In the genomic region with DNA sequence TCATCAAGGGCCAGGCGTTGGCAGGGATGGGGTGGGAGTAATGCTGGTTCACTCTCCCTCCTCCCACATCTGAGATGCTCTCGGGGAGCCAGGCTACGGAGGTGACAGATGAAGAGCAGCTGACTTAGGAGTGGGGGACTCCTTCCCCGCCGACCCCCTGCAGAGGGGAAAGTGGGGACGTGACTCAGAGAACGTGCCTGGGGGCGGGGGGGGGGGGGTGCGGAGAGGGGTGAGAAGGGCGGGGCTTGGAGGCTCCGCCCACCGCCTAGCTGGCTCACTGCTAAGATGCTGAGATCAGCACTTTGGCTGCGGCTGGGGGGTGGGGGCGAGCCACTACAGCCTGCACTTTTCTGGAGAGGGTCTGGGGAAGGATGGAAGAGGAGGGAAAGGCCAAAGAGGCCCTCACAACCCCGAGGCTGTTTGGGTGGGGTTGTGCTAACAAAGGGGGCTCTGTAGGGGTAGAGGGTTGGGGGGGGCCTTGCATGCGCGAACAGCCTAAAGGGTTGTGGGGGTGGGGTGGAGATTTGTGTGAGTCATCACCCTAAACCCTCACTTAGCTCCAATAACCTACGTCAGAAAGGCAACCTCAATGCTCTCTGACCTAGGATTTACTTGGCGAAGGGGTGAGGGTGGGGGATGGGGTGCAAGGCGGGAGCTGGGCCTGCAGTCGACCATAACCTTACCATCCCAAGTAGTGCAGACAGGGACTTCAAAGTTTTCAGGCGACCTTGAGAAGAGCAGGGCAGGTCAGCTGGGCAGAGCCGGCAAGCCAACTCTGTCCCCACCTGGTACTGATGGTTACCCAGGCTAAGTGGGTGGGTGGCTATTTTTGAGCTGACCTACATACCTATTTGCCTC, we compare ENCODE assay signal across 8 mouse cellular contexts. TPM values are rescaled to one million over a fixed set of nuclear protein-coding genes. Genes with fewer than 3 reads are reported as not detected.
DNase-seq lines count a peak whose midpoint lies in the region; ATAC-seq and TF ChIP-seq lines count a peak whose summit lies in the region.

No protein-coding gene starts in this region.

- no peaks in the 10 kb centered on the region for H3K9me3 ChIP-seq in lung, postnatal 0 days (ENCODE audit: low read length)
- no peaks in the 10 kb centered on the region for H3K9me3 ChIP-seq in embryonic facial prominence, embryonic 15.5 days (replicated peaks)
- 0 out of 2 replicates have a peak, but pooled peaks cover 3% of the 10 kb centered on the region for H3K9me3 ChIP-seq in intestine, embryonic 14.5 days (ENCODE audit: control insufficient read depth, low read length)

- TF ChIP-seq CTCF in lung, postnatal 0 days (IDR thresholded peaks at IDR 0.05), result no peak

- H3K4me3 ChIP-seq in lung, postnatal 0 days (ENCODE audit: low read depth, low read length), result no peak overlapping the region
- H3K4me3 ChIP-seq in embryonic facial prominence, embryonic 15.5 days (replicated peaks), result peak overlapping the region; percentile 15; the same call in 1 of the 2 replicates
- H3K4me3 ChIP-seq in intestine, embryonic 14.5 days (ENCODE audit: low read depth, low read length), result no peak overlapping the region
- no peak overlapping the region for H3K4me3 ChIP-seq in myocyte

- H3K4me1 ChIP-seq in lung, postnatal 0 days (ENCODE audit: insufficient read depth, low read depth, low read length), result peaks cover 6% of the 10 kb centered on the region; the same call in 1 of the 2 replicates
- peaks cover 39% of the 10 kb centered on the region for H3K4me1 ChIP-seq in embryonic facial prominence, embryonic 15.5 days
- H3K4me1 ChIP-seq in intestine, embryonic 14.5 days (replicated peaks; ENCODE audit: control insufficient read depth, insufficient read depth, low read length), result peaks cover 19% of the 10 kb centered on the region

- no peaks in the 10 kb centered on the region for H3K27me3 ChIP-seq in lung, postnatal 0 days (replicated peaks; ENCODE audit: insufficient read depth, low read length)
- H3K27me3 ChIP-seq in embryonic facial prominence, embryonic 15.5 days, result no peaks in the 10 kb centered on the region
- H3K27me3 ChIP-seq in intestine, embryonic 14.5 days (replicated peaks; ENCODE audit: control insufficient read depth, insufficient read depth, low read length), result no peaks in the 10 kb centered on the region
- H3K27me3 ChIP-seq in myocyte (ENCODE audit: control insufficient read depth, insufficient read depth, insufficient read length), result no peaks in the 10 kb centered on the region

- TF ChIP-seq EP300 in lung, postnatal 0 days (IDR thresholded peaks at IDR 0.05), result no peak

- no peaks in the 10 kb centered on the region for H3K79me2 ChIP-seq in myocyte (ENCODE audit: control insufficient read depth, insufficient read depth)

- H3K4me2 ChIP-seq in lung, postnatal 0 days (replicated peaks; ENCODE audit: low read depth, low read length), result no peak overlapping the region
- peak overlapping the region; percentile 35 for H3K4me2 ChIP-seq in embryonic facial prominence, embryonic 15.5 days (replicated peaks)
- H3K4me2 ChIP-seq in intestine, embryonic 14.5 days (ENCODE audit: low read length), result peak overlapping the region; percentile 40
- peak overlapping the region; percentile 24 for H3K4me2 ChIP-seq in myocyte (ENCODE audit: low read depth)

- no peak overlapping the region for H3K9ac ChIP-seq in lung, postnatal 0 days (replicated peaks; ENCODE audit: low read depth)
- H3K9ac ChIP-seq in embryonic facial prominence, embryonic 15.5 days, result no peak overlapping the region
- peak overlapping the region; percentile 5; the same call in 1 of the 2 replicates for H3K9ac ChIP-seq in intestine, embryonic 14.5 days (ENCODE audit: low read length)

- peak; percentile 61 for DNase-seq in lung, postnatal 0 days (ENCODE audit: low spot score)
- no peak for DNase-seq in lung, postnatal 4 days
- peak; percentile 81 for DNase-seq in intestine, embryonic 14.5 days (ENCODE audit: low spot score)
- DNase-seq in layer of hippocampus, postnatal 25 days (ENCODE audit: extremely low spot score in 1 of 2, low spot score in 1 of 2), result no peak
- DNase-seq in urinary bladder, adult 18-20 months (ENCODE audit: low spot score in 2 of 2), result no peak

- ATAC-seq in lung, postnatal 0 days, result peak; percentile 30
- peak; percentile 80 for ATAC-seq in embryonic facial prominence, embryonic 15.5 days (ENCODE audit: insufficient number of reproducible peaks, low FRiP score, low TSS enrichment, low read depth)
- ATAC-seq in intestine, embryonic 14.5 days (replicated peaks; ENCODE audit: low FRiP score, low TSS enrichment, low read depth), result peak; percentile 70
- ATAC-seq in monocyte, adult 5-6 weeks (replicated peaks; ENCODE audit: insufficient number of reproducible peaks, low FRiP score, low TSS enrichment, poor library complexity, severe bottlenecking), result no peak

- no peaks in the 10 kb centered on the region for H3K36me3 ChIP-seq in lung, postnatal 0 days (ENCODE audit: insufficient read depth, low read length)
- no peaks in the 10 kb centered on the region for H3K36me3 ChIP-seq in embryonic facial prominence, embryonic 15.5 days
- no peaks in the 10 kb centered on the region for H3K36me3 ChIP-seq in intestine, embryonic 14.5 days (ENCODE audit: control insufficient read depth, insufficient read depth, low read length)
- no peaks in the 10 kb centered on the region for H3K36me3 ChIP-seq in myocyte (ENCODE audit: control insufficient read depth, insufficient read depth)

- 17% methylated on average over 15 of the region's 23 CpGs for WGBS in lung, postnatal 0 days
- WGBS in embryonic facial prominence, embryonic 15.5 days, result 3% methylated on average over 18 of the region's 23 CpGs
- WGBS in intestine, embryonic 14.5 days, result 5% methylated on average over 21 of the region's 23 CpGs

- no peak for TF ChIP-seq POLR2A in myocyte (IDR thresholded peaks at IDR 0.05; ENCODE audit: insufficient read length, low read depth)

- no peak overlapping the region for H3K27ac ChIP-seq in lung, postnatal 0 days (ENCODE audit: low read length)
- peak overlapping the region; percentile 96 for H3K27ac ChIP-seq in embryonic facial prominence, embryonic 15.5 days (replicated peaks)
- H3K27ac ChIP-seq in intestine, embryonic 14.5 days (ENCODE audit: low read depth), result peak overlapping the region; percentile 80

- H3ac ChIP-seq in myocyte (ENCODE audit: control insufficient read depth, insufficient read length), result no peak overlapping the region

TF ChIP-seq in myocyte, 11 proteins besides CTCF, POLR2A, EP300 and RAD21:
- TF ChIP-seq CEBPB (IDR thresholded peaks at IDR 0.05; ENCODE audit: insufficient read depth, poor library complexity, severe bottlenecking) (no peak), SRF (IDR thresholded peaks at IDR 0.05; ENCODE audit: control insufficient read depth, insufficient read length, low read depth) (no peak), REST (IDR thresholded peaks at IDR 0.05; ENCODE audit: insufficient read depth, insufficient read length) (no peak), MYOG (IDR thresholded peaks at IDR 0.05; ENCODE audit: control insufficient read depth in 1 of 3, insufficient read depth in 1 of 3, insufficient read length in 2 of 3, low read depth in 2 of 3) (no peak), E2F4 (IDR thresholded peaks at IDR 0.05; ENCODE audit: insufficient read depth) (no peak), MYOD1 (IDR thresholded peaks at IDR 0.05; ENCODE audit: control insufficient read depth in 1 of 3, insufficient read length in 2 of 3, low read depth in 2 of 3) (no peak), USF1 (IDR thresholded peaks at IDR 0.05; ENCODE audit: low read depth) (no peak), TCF12 (IDR thresholded peaks at IDR 0.05; ENCODE audit: insufficient read depth, poor library complexity, severe bottlenecking) (no peak), MAX (IDR thresholded peaks at IDR 0.05; ENCODE audit: low read depth) (no peak), TCF3 (IDR thresholded peaks at IDR 0.05; ENCODE audit: insufficient read length, low read depth) (no peak), POLR2AphosphoS2 (IDR thresholded peaks at IDR 0.05; ENCODE audit: insufficient read length, low read depth) (no peak)
TF ChIP-seq in myocyte: peak in this region for 0.

RNA-seq across cellular contexts. Expression of a gene that starts 13.1 kb away (rescaled TPM):
- polyA plus RNA-seq in lung, postnatal 0 days (2015; fragmentation: Nextera tagmentation; extraction: Ambion mirVana), result 21.2 and 28.1 TPM in 2 replicates
- 83.3 and 89.1 TPM in 2 replicates for polyA plus RNA-seq in embryonic facial prominence, embryonic 15.5 days (2015; fragmentation: Nextera tagmentation; extraction: Ambion mirVana)
- polyA plus RNA-seq in intestine, embryonic 14.5 days (2014; fragmentation: Nextera tagmentation; extraction: Ambion mirVana), result 2.0 and 3.0 TPM in 2 replicates
- polyA plus RNA-seq in myocyte (2012; fragmentation: generic; extraction: Trizol), result 266 TPM
- total RNA-seq in layer of hippocampus, postnatal 25 days (2021), result 10 to 100 TPM; 77.1 to 100.0 TPM
- 29.5 to 34.2 TPM (median 34.2 TPM) in 3 replicates for total RNA-seq in monocyte, adult 5-6 weeks (2017)

RNA-seq across cellular contexts. Expression of a gene that starts 37.9 kb away (rescaled TPM):
- 47.2 and 50.0 TPM in 2 replicates for polyA plus RNA-seq in lung, postnatal 0 days (2015; fragmentation: Nextera tagmentation; extraction: Ambion mirVana)
- polyA plus RNA-seq in embryonic facial prominence, embryonic 15.5 days (2015; fragmentation: Nextera tagmentation; extraction: Ambion mirVana), result 44.1 and 47.8 TPM in 2 replicates
- 48.2 and 48.7 TPM in 2 replicates for polyA plus RNA-seq in intestine, embryonic 14.5 days (2014; fragmentation: Nextera tagmentation; extraction: Ambion mirVana)
- polyA plus RNA-seq in myocyte (2012; fragmentation: generic; extraction: Trizol), result 36.7 TPM
- 10 to 100 TPM; 16.7 to 18.1 TPM for total RNA-seq in layer of hippocampus, postnatal 25 days (2021)
- 13.0 to 19.4 TPM (median 18.4 TPM) in 3 replicates for total RNA-seq in monocyte, adult 5-6 weeks (2017)

RNA-seq across cellular contexts. Expression of a gene that starts 38.2 kb away (rescaled TPM):
- polyA plus RNA-seq in lung, postnatal 0 days (2015; fragmentation: Nextera tagmentation; extraction: Ambion mirVana), result 105 and 117 TPM in 2 replicates
- polyA plus RNA-seq in embryonic facial prominence, embryonic 15.5 days (2015; fragmentation: Nextera tagmentation; extraction: Ambion mirVana), result 107 and 113 TPM in 2 replicates
- 107 and 117 TPM in 2 replicates for polyA plus RNA-seq in intestine, embryonic 14.5 days (2014; fragmentation: Nextera tagmentation; extraction: Ambion mirVana)
- 127 TPM for polyA plus RNA-seq in myocyte (2012; fragmentation: generic; extraction: Trizol)
- 10 to 100 TPM; 59.3 to 77.3 TPM for total RNA-seq in layer of hippocampus, postnatal 25 days (2021)
- 69.0 to 89.0 TPM (median 82.7 TPM) in 3 replicates for total RNA-seq in monocyte, adult 5-6 weeks (2017)

Comparison
In these comparisons a context has a peak if more than half of its experiments do, and no peak if none do; other contexts are left out.
1. DNase-seq: peak in lung, postnatal 0 days (single experiment) and intestine, embryonic 14.5 days (single experiment); none in lung, postnatal 4 days (0 of 2), layer of hippocampus, postnatal 25 days (0 of 2) and urinary bladder, adult 18-20 months (0 of 2).